Mouse (Mus musculus) brain, embryonic 14.5 days (tissue): Measurements from ENCODE around the gene Cox10.

Experiments
- CTCF ChIP-seq: fragments of 200-500 bp; IDR thresholded peaks from 2 replicates; pipeline ENCODE4 v1.5.1; 2012; ENCODE audit warnings: inconsistent platforms, mild to moderate bottlenecking, moderate library complexity, borderline replicate concordance; ENCODE audit not compliant: insufficient read depth, insufficient read length; ENCODE audit errors: extremely low read depth
- POLR2A ChIP-seq: fragments of 200-500 bp; IDR thresholded peaks from 2 replicates; pipeline ENCODE4 v1.6.1; 2012; ENCODE audit warnings: mild to moderate bottlenecking, inconsistent platforms, borderline replicate concordance; ENCODE audit not compliant: poor library complexity, insufficient read depth, insufficient read length, severe bottlenecking; ENCODE audit errors: extremely low read depth

DNA sequence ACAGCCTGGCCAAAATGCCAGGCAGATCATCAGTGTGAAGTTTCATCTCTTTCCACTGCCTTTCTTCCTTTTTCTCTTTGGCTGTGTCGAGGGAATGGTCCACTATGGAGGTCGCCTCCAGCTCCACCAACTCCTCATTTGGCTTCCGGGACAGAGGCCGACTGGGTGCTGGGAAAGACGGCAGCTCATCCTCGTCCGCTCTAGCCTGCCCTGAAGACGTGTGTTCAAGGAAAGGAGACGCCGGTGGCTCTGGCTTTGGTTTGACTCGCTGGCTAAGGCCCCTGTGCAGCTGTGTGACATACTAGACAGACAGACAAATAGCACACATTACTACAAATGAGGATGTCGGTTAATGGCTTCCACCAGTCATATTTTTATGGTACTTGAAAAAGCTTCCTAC is 7.7 kb downstream of the Cox10 start:
- TF ChIP-seq POLR2A (no peak), CTCF (no peak)
